Mouse (Mus musculus) bone marrow macrophage, adult 2 months (primary cell): ENCODE measurements around the gene Arid1a. TPM values are rescaled to one million over a fixed set of nuclear protein-coding genes. Genes with fewer than 3 reads are reported as not detected.

Experiments used
- H3K27ac ChIP-seq: 2 replicates; pipeline ENCODE4 v1.5.1; 2012; ENCODE audit warnings: low read depth, low read length; ENCODE audit not compliant: insufficient read depth
- H3K4me1 ChIP-seq: 2 replicates; pipeline ENCODE4 v1.6.1; 2012; ENCODE audit warnings: low read length; ENCODE audit not compliant: control insufficient read depth, insufficient read depth
- H3K4me3 ChIP-seq: 2 replicates; pipeline ENCODE4 v1.5.1; 2012; ENCODE audit warnings: mild to moderate bottlenecking, low read length, moderate library complexity; ENCODE audit not compliant: insufficient read depth
- CTCF ChIP-seq: IDR thresholded peaks from 2 replicates; pipeline ENCODE4 v1.5.1; 2012; ENCODE audit warnings: low read depth, mild to moderate bottlenecking, low read length, moderate library complexity
- POLR2A ChIP-seq: IDR thresholded peaks from 2 replicates; pipeline ENCODE4 v1.6.1; 2012; ENCODE audit warnings: mild to moderate bottlenecking, low read depth, low read length, borderline replicate concordance
- polyA plus RNA-seq: library from polyadenylated mRNA; stranded (reverse); fragments of >200 nt; gene quantifications from 2 replicates; pipeline ENCODE4 v1.2.4, GENCODE M21; 2012; ENCODE audit not compliant: missing spikeins, insufficient read depth, insufficient read length

Gene Arid1a
- polyA plus RNA-seq, 1 experiment: 61.1 TPM

DNA sequence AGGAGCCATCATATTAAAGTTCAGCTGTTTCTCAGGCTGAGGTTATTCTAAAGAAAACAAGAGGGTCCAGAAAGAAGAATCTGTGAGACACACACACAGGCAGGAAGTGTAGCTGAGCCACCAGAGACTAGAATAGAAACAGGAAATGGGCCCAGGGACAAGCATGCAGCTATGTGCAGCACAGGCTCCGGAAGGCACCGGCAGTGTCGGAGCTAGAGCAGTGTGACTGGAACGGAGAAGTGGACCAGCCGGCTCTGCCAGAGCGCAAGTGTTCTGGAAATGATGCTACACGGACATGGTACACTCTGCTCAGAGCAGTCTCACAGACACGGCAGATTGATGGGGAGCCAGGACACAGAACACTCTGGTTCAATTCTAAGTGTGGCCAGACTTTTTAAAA is 49.6 kb downstream of the Arid1a start:
- TF ChIP-seq POLR2A: no peak
- TF ChIP-seq CTCF: no peak
- Histone ChIP-seq H3K4me3 (peak overlapping the region; percentile 28), H3K4me1 (peaks cover 75% of the 10 kb centered on the region), H3K27ac (peak overlapping the region; percentile 95)

DNA sequence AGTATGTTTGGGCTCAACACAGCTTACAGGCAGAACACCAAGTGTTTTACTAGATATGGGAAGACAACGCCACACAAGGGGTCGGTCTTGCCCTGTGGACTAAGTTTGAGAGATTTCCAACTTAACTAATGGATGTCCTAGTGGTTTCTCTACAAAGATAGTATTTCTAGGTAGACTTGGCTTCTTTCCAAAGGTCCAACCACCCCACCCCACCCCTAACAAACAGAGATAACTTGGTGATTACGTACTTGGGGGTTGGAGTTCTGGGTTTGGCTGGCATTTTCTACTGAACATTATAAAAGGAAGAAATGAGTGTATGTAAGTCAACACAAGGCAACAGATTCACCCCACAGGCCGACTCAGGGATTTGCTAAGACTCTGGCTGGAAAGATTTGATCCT is 51.5 kb downstream of the Arid1a start:
- peak overlapping the region; percentile 13; the same call in 1 of the 2 replicates for H3K27ac ChIP-seq
- H3K4me3 ChIP-seq: no peak overlapping the region
- TF ChIP-seq POLR2A (no peak), CTCF (no peak)
- peaks cover 81% of the 10 kb centered on the region for H3K4me1 ChIP-seq

DNA sequence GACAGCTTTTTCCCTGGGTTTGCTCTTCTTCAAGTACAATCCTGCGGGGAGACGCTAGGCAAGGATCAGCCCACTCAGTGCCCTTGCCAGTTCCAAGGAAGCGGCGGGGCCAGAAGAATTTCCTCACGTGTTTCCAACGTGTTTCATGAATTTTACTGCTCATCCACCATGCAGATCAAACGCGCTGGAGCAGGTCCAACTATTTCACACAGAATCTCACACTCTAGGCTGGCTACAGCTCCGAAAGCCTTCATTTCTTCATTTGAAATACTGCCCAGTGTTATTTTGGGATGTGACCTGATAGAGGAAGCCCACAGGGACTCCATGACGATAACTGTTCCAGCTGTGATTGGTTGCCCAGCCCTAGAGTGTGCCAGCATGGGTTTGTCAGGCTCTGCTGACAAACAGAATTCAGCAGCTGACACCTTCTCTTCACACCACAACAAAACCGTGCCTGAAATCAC is 55.6 kb downstream of the Arid1a start:
- Histone ChIP-seq H3K4me3 (no peak overlapping the region), H3K4me1 (peaks cover 47% of the 10 kb centered on the region), H3K27ac (peak overlapping the region; percentile 49)
- no peak for TF ChIP-seq CTCF
- no peak for TF ChIP-seq POLR2A

DNA sequence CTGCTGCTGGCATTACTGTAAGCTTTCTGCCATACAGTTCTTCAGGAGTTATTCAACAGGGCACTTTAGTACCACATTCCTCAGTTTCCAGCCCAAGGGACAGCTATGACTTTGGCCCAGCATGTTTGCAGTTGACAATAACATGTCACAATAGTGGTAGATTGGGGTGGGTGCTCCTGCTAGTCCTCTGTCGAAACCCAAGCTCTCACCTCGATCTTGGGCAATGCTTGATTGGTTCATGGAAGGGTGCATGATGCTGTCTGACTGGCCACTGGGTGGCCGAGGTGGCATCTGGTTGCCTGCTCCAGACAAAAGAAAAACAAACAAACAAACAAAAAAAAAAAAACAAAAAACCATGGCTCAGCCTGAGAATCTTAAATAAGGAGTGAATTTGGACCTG is 61.2 kb downstream of the Arid1a start:
- H3K27ac ChIP-seq: no peak overlapping the region
- TF ChIP-seq CTCF: no peak
- TF ChIP-seq POLR2A: no peak
- H3K4me3 ChIP-seq: no peak overlapping the region
- H3K4me1 ChIP-seq: no peaks in the 10 kb centered on the region; the same call in none of the 2 replicates

DNA sequence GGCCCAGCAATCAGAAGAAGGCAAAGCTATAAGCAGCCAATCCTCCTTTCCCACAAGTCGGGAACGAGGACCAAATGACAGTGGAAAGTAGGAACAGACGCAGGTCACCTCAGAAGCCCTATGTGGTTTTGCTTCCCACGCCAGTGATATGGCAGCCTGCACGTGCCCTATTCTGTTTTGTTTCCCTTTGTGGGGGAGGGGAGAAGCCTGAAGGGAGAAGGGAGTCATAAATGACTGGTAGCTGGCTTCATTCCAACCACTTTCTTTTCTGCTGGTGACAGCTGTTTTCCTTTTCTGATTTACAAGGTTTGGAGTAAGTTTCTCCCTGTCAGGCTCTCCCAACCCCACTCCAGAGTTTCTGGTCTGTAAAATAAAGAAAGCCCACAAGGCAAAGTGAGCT is 66.3 kb downstream of the Arid1a start:
- Histone ChIP-seq H3K27ac (peak overlapping the region; percentile 21; the same call in 1 of the 2 replicates), H3K4me3 (no peak overlapping the region), H3K4me1 (peaks cover 14% of the 10 kb centered on the region)
- TF ChIP-seq POLR2A (no peak), CTCF (no peak)

DNA sequence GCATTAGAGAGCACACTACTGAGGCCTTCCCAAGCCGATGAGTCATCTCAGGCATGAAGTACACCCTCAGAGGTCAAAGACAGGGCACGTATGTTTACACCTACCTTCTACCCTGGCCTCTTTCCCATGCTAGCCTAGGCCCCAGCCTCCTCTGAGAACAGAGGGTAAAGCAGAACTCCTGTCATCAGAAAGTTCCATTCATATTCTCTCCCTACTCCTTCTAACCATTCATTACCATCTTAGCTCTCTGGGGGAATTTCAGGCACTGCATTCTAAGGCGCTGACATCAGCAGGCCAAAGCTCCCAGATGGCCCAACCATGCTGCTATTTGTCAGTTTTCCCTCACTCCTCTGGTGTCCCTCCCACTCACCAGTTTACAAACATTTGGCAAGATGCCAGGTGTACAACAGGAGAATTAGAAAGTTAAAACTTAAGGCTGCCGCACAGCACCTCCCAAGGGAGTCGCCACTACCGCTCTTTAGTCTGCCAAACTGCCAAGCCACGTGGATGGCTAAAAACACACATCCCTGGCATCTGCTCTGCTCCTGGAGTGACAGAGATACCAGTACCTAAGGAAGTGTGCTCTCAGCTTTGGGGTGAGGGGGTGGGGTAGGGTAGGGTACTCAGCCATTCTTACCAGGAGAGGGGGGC is 68.0 kb downstream of the Arid1a start:
- TF ChIP-seq POLR2A (no peak), CTCF (no peak)
- Histone ChIP-seq H3K4me1 (peaks cover 14% of the 10 kb centered on the region), H3K27ac (no peak overlapping the region), H3K4me3 (no peak overlapping the region)

DNA sequence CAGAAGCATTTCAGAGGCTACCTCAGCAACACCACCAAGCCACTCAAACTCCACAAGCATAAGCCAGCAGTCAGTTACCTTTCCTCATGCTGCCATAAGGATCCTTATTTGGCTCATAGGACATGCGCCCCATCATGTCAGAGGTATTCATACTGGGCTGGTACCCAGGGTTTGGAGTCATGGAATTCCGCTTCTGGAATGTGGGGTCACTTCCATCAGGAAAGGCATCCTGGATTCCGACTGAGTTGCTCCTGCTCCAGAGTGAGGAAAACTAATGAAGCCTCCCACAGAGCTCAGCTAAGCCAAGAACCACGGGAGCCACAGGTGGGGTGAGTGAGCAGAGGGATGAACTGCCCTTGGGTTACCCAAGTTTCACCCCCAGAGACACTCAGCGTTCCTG is 69.4 kb downstream of the Arid1a start:
- Histone ChIP-seq H3K4me3 (no peak overlapping the region), H3K27ac (no peak overlapping the region), H3K4me1 (peaks cover 14% of the 10 kb centered on the region)
- no peak for TF ChIP-seq CTCF
- no peak for TF ChIP-seq POLR2A

DNA sequence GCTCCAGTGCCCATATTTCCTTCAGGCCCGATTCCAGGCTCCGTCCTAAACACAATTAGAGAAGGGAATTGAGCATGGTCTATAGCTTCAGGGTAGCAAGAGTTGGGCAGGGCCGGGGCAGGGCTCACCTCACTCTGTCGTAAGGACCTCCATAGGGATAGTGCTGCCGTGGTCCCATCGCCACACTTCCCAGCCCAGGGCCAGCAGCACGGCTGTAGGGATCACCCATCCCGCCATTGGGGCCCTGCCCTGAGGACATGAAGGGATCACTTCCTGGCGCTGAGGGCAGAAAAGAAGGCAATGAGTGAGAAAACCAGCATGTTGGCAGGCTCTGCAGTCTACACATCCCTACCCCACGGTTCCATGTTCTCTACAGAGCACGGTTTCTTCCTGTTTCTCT is 70.1 kb downstream of the Arid1a start:
- Histone ChIP-seq H3K4me3 (no peak overlapping the region), H3K27ac (no peak overlapping the region), H3K4me1 (peaks cover 14% of the 10 kb centered on the region)
- TF ChIP-seq CTCF (no peak), POLR2A (no peak)

DNA sequence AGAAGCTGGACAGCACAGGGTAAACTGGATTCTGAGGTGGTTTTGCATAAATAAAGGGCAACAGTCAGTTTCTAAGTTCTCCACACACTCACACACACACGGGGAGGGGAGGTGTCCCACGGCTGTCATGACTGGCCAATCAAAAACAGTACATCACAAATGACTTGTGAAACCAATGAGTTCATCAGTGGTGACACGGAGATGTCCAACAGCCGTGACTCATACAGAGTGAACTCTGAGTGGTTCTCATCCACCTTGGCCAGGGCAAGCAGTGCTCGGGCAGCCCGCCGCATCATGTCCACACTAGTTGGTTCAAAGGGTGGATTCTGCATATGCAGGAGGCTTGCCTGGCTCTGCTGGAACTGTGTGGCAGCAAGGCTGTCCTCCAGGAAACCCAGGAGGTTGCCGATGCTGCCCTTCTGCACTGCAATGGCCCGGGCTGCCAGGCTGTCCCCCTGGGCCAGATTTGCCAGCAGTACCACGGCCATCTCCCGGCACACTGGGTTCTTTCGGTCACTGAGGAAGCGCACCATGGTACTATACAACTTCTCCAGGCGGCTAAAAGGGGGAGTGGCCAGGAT is 76.3 kb downstream of the Arid1a start:
- peaks cover 16% of the 10 kb centered on the region for H3K4me1 ChIP-seq
- H3K27ac ChIP-seq: no peak overlapping the region
- no peak for TF ChIP-seq CTCF
- no peak for TF ChIP-seq POLR2A
- H3K4me3 ChIP-seq: no peak overlapping the region

DNA sequence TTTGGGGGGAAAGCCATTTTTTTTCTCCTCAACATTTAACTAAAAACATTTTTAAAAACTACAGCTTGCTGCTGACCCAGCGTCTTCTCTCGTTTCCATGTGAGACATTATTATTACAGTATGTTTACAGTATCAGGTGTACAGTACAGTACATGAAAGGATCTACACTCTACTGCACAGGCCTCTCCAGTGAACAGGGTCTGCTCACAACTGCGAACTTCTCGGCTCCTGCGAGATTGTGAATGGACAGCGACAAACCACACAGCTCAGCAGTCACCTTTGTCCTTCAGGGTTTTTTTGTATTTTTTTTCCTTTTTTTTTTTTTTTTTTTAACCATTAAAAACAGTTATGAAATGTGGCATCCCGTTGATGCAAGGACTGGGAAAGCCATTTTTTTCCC is 76.9 kb downstream of the Arid1a start:
- H3K4me3 ChIP-seq: no peak overlapping the region
- TF ChIP-seq POLR2A: no peak
- no peak for TF ChIP-seq CTCF
- peaks cover 22% of the 10 kb centered on the region for H3K4me1 ChIP-seq
- H3K27ac ChIP-seq: no peak overlapping the region
